Mouse (Mus musculus): Measurements from ENCODE around the gene Speer3.
"Not testable (repeated sequence)": the region's sequence is repeated elsewhere in the genome, so short reads cannot be mapped to it uniquely, and the experiment has no call there.

The Speer3 gene

GRCm38 (mm10) chr5:13791319-13791718 is at the start of gene Speer3:
Speer3 (plus strand) TSS chr5:13791619.
- DNase-seq (ENCODE audit: low spot score in 2 of 2): no peak

GRCm38 (mm10) chr5:13810496-13810895 is 19.1 kb downstream of the Speer3 start:
- DNase-seq (ENCODE audit: low spot score in 2 of 2): not testable (repeated sequence)

- no peak for DNase-seq (ENCODE audit: low spot score in 2 of 2)
Observed at GRCm38 (mm10) chr5:13825108-13825507, 33.7 kb downstream of the Speer3 start.

- no peak for DNase-seq (ENCODE audit: low spot score in 2 of 2)
Observed at GRCm38 (mm10) chr5:13826708-13827107, 35.3 kb downstream of the Speer3 start.

GRCm38 (mm10) chr5:13844317-13844716 is 52.9 kb downstream of the Speer3 start:
- no peak for DNase-seq (ENCODE audit: low spot score in 2 of 2)

All from spleen, postnatal 4 days (tissue).